Mouse (Mus musculus) ES-E14 (cell line): ENCODE measurements around the gene Tas2r135.

Experiments
- CHD2 ChIP-seq: IDR thresholded peaks from 2 replicates; pipeline ENCODE4 v1.6.1; 2014; ENCODE audit warnings: mild to moderate bottlenecking, low read depth, low read length, inconsistent platforms
- HCFC1 ChIP-seq: IDR thresholded peaks from 2 replicates; pipeline ENCODE4 v1.6.1; 2012; ENCODE audit warnings: low read length, inconsistent platforms, borderline replicate concordance; ENCODE audit not compliant: insufficient read depth
- MAFK ChIP-seq: IDR thresholded peaks from 2 replicates; pipeline ENCODE4 v1.6.1; 2014; ENCODE audit warnings: mild to moderate bottlenecking, low read depth, low read length, inconsistent platforms; ENCODE audit not compliant: insufficient read depth
- ZC3H11A ChIP-seq: IDR thresholded peaks from 2 replicates; pipeline ENCODE4 v1.6.1; 2012; ENCODE audit warnings: low read depth, mild to moderate bottlenecking, inconsistent platforms, low read length, borderline replicate concordance

DNA sequence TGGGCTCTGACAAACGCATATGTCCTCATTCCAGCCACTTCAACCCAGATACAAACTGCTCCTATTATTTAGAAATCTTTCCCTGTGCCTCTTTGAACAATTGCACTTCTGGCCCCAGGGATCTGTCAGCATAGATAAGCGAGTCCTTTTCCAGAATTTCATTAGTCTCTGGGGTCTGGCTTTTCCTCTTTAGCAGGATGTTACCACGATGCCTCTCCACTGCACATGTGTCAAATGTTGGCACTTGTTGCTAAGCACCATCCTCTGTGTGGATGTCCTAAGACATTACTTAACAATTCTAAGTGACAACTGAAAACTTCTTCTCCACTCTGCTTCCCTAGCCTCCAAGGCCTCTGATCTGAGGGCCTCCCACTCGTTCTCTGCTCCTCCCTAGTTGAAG, 29.2 kb upstream of the Tas2r135 start:
- TF ChIP-seq HCFC1, result no peak
- no peak for TF ChIP-seq MAFK
- no peak for TF ChIP-seq ZC3H11A
- TF ChIP-seq CHD2, result no peak
